Mouse (Mus musculus): ENCODE results near the gene Iqcf5.

Gene Iqcf5

DNA sequence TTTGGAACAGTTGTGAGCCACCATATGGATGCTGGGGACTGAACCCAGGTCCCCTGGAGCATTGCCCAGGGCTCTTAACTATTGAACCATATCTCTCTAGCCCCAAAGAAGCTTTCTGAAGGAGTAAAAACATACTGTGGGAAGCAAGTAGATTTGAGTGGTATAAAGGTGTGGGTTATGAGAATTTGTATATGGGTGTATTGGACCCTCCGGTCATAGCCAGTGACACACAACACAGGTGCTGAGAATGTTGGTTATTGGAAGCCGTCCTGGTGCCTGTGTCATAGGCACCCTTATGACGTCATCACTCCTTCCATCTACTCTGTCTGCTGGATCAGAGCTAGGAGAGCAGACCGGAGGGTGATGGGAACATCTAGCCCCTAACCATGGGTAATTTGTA lies at the start of gene Iqcf5:
Gene Iqcf5 (plus strand): TSS at position 301 of the 400 bp plus-strand sequence.
- DNase-seq = no peak

DNA sequence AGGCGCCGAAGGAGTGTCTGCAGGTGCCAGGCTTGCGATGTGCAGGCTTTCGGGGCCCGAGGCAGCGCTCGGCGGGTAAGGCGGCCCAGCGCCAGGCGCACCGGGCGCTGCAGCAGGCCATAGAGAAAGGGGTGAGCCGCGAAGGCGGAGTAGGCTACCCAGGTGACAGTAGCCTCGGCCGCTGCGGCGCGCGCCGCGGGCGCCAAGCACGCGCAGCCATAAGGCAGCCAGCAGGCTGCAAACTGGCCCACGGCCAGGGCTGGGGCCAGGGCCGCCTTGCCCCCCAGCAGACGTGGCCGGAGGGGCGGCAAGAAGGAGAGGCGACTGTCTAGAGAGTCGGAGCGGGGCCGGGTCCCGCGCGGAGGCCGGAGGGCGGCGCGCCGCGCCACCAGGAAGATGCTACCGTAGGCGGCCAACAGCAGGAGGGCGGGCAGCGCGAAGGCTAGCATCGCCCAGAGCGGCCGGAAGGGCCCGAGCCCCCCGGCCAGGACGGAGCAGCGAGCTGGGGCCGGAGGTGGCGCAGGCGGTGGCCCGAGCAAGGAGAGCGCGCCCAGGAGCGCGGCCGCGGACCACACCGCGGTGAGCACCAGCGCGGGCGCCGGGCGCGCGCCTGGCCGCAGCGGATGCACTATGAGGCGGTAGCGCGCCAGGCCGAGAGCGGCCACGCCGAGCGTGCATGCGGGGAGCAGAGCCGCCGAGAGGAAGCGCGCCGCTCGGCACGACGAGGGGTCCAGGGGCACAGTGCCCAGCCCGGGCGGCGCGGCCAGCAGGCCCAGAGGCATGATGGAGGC lies 49.4 kb upstream of the Iqcf5 start:
- DNase-seq = peak; percentile 36

DNA sequence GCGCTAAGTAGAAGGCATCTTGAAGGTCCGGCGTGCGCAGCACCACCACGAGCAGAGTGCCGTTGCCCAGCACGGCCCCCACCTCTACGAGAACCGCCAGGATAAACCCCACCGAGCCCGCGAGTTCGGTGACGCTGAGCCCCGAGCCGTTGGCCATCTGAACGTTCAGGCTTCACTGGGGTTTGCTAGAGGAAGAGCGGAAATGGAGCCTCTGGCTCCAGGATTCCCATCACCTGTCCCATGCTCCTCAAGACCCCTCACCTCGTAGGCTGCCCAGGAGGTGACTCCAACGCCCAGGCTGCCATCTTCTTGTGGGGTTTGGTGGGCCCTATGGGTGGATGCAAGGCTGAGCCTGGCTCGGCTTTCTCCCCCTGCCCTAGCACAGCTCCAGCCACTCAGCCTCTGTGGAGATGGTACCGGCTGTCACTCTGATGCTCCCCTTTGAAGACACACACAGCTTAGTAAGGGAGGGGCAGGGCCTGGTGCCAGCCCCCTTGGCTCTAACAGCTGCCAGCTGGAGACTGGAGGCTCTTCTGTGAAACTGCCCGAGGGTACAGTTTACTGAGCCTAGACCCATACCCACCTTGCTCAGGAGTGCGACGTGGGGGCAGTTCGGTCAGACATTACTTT lies 48.7 kb upstream of the Iqcf5 start, which contains the start of gene Gpr62:
Gene Gpr62 (minus strand): TSS at position 368 of the 630 bp plus-strand sequence.
- no peak for DNase-seq

DNA sequence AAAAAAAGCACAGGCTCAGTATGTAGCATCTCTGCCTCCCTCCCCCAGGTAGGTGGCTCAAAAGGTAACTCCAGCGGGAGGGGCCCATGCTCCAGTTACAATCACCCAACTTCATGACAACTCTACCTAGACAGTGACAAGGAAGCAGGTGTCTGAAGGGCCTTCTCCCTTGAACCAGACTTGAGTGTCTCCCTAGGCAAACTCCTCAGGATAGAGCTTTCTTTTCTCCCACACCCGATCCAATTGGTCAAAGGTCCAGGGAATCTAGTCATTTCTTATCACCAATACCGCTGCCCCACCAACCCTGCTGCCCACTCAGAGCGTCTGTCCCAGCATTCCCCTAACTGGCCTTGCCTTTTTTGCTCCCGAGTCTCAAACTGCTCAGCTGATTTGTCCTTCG lies 47.7 kb upstream of the Iqcf5 start:
- DNase-seq = no peak

DNA sequence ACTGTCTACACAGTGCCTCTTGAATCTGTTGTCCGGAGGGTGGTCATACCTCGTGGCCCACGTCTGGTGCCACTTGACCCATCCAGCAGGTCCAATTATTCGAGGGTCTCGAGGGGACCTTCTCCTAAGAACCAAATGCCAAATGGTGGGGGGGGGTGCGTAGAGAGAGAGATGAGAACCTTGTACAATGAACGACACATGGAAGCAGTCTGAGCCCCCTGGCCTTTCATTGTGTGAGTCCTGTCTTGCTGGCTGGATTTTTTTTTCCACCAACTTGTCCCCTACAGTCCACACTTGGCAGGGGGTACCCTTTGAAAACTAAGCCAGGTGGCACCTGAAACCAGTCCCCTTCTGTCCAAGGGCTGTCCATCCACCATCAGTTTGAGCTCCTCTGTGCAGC lies 46.6 kb upstream of the Iqcf5 start:
- no peak for DNase-seq

DNA sequence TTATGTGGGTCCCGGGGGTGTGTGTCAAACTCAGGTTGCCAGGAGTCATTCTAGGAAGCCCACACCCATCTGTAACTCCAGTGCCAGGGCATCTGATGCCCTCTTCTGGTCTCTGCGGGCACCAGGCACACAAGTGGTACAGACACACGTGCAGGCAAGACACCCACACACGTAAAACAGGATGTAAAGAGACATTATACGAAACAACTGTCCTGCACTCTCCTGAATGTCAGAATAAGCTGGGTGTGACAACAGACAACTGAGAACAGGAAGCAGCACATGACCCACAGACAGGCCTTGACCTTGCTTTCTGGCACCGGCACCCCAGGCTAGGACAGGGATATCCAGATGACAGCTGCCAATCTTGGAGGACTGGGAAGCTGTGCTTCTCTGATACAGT lies 45.1 kb upstream of the Iqcf5 start:
- no peak for DNase-seq

DNA sequence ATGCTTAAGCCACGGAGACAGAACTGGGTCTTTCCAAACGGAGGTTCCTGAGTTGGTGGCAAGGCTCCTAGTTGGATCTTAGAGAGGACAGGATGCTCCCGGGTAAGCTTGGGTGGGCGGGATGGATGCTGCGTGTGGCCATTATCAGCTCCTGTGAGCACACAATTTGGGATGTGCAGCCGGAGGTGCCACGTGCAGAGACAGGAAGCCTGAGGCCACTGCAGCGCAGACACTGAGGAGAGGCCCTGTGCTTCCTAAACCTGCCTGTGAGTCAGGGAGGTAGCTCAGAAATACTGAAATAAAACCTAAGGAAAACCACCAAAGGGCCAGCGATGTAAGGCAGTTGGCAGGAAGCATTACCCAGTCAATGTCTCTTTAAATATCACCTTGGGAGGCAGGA lies 44.6 kb upstream of the Iqcf5 start:
- DNase-seq = no peak

DNA sequence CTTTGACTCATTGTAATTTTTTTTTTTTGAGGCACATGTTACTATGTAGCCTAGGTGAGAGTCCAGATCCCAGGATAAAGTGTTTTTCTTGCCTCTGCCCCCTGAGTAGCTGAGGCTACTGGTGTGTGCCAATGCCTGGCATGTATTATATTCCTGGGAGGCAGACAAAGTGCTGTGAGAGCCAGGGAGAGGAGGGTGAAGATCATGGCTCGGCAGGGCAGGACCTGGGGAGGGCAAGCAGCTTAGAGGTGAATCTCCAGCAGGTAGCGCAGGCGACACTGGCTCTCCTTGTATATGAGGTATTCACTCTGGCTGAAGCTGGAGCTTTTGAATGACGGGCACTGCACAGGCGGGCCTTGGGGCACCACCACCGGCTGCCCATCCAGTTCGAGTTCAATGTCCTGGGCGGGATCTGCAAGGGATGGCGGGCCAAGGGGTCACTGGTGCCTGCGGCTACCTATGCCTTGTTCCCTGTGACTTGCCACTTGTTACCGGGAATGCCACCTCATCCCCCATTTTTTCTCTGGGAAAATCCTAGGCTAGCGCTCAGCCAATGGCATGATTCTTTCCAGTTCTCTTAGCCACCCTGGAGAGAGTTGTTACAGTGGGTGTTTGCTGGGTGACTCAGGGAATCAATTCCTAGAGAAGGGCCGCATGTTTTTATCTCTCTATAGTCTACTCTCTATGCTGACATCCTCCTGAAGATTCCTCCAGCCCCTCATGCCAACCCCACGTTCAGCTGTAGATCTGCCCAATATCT lies 43.2 kb upstream of the Iqcf5 start:
- no peak for DNase-seq

DNA sequence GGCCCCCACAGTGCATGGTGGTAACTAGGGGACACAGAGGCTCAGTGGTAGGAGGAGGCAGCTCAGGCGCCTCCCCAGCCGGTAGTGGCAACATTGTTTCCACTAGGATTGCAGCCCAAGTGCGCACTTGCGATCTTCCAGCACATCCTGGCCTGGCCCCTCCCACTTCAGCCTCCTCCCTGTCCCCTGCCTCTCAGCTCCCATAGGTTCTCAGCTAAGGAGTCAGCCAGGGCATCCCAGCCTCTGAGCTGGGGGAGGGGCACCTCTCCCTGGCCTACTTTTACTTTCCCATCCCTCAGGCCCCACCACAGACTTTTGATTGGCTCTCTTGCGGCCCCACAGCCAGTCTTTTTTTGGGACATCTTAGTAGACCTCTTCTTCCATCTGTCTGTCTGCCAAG lies 42.5 kb upstream of the Iqcf5 start:
- peak; percentile 78 for DNase-seq

DNA sequence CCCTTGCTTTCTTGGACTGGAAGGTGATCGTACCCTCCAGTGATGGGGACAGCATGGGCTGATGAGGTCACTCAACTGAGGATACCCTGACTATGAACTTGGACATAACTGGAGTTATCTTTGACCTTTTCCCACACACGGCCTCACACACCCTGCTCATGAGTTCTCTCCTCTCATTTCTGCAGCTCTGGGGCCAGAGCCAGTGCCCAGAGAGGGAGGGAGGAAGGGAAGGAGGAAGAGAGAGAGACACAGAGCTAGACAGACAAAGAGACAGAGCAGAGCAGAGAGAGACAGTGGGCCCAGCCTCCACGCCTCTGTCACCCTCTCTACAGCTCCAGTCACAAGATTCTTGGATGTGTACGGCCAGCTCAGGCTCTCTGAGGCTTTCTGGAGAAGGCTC lies 42.1 kb upstream of the Iqcf5 start:
- no peak for DNase-seq

DNA sequence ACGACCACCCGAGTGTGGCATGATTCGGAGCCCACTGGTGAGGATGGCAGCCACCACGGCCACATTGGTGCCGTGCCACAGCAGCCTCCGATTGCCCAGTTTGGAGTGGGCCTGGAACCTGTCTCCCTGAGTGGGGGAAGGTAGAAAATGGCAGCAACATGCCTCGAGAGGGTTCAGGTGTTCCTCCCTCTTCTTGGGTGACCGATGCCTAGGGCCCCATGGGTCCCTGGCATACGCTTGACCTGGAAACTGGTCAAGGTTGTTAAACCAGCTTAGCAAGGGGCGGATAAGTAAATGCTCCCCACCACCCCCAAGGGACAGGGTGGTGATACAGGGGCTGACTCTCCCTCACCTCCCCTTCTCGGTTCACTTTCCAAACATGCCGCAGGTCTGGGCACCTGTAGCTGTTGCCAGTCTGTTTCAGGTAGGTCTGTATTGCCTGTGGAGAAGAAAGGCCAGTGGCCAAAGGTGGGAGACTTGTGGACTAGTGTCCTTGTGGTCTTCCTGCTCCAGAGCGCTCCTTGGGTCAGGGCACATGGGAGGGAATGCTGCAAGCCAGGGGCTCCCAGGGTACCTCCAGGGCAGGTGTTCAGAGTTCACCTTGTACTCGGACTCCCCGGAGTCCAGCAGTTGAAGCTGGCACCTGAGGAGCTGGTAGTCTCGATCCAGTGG lies 41.2 kb upstream of the Iqcf5 start:
- DNase-seq = no peak

DNA sequence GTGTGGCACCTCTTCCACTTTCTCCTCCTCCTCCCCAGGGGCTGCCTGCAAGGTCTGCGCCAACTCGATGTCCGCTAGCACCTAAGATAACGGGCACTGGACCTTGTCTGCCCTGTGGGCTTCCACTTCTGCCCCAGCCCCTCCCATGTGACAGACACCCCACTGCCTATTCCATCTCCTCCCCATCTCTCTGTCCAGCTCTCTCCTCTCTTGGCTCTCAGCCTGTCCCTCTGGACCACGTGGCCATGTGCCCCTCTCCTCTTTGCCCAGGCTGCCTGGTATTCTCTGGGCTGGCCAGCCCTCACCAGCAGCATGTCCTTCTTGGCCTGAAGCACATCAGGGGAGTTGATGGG lies 40.6 kb upstream of the Iqcf5 start:
- DNase-seq = no peak

DNA sequence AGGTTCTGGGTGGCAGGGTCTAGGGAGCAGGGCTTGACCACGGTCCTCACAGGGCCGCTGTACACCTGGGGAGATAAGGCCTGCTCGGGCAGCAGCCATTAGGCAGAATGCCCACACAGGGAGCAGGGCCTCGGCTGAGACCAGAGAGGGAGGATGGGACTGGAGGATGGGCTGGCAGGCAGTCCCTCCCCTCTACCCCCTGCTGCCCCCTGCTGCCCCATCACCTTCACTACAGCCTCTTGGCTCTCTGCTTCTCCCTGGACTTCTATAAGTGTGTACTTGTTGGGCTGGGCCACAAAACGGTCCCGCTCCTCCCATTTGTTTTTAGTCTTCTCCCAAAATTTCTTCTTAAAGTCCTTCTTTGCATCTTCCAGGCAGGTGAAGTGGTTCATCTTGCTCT lies 39.9 kb upstream of the Iqcf5 start:
- DNase-seq = peak; percentile 74

DNA sequence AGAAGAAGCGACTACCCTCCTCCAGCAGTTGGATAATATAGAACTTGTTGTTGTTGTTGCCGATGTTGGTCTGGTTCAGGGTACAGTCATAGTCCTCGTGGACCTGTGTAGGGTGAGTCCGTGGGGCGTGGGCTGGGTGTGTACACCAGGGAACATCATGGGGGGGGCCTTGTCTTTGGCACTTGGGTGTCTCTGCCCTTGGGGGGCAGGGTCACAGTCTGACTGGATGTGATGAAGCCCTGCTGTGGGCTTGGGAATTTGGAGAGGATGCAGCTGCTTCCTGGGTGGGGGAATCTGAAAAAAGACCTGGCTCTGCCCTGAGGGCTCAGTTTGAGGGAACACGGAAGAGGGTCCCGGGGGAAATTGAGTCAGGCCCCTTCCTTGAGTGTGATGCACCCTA lies 39.3 kb upstream of the Iqcf5 start:
- peak; percentile 60 for DNase-seq

DNA sequence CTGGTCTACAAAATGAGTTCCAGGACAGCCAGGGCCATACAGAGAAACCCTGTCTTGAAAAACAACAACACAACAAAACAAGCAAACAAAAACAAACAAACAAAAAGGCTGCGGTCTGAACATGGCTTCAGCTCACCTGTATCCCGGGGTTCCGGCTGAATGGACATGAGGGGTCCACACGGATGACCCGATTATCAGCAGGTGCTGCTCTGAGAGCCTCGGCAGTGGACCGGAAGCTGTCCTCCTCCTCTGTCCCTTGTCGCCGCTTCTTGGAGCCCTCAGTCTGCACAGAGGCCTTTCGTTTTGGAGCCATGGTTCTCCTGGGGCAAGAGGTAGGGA lies 38.7 kb upstream of the Iqcf5 start, which contains the start of gene Rrp9:
Gene Rrp9 (plus strand): TSS at position 301 of the 339 bp plus-strand sequence.
- no peak for DNase-seq

DNA sequence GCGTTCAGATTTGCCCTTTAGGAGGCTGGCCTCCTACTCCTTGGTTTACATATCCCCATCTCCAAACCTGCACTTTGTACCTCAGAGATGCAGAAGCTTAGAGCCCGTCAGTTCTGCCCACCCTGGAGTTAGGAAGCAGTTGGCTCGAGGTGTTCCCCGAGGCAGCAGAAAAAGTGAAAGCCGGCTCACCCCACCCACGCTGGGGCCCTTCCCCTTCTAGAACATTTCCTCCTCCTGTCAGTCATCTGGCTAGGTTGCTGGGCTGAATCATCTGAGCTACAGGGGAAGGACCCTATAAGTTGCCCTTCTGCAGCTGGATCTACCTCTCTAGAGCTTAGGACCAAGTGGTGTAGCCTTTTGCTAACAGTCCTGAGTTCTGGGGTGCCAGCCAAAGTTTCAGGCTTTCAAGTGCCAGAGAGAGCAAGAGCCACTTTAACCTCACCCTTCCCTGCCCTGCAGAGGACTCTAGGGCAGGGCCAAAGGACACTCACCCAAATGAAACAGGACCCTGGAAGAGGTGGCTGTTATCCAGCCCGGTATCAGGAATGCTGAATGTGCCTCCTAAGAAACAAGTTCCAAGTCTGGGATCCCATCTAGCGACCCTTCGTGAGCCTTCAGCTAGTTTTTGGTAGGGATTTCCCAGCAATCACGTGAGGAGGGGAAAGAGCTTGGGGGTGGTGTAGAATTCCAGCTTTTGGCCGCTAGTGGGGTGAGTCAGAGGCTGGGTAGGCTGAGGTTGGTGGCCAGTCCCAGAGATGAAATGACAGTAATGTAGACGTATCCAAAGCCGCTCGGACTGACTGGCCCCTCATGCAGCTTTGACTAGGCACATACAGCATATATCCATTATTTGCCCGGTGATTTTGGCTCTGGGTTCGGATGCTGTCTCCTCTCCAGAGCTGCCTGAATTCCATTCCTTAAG lies 38.1 kb upstream of the Iqcf5 start:
- DNase-seq = peak; percentile 84

DNA sequence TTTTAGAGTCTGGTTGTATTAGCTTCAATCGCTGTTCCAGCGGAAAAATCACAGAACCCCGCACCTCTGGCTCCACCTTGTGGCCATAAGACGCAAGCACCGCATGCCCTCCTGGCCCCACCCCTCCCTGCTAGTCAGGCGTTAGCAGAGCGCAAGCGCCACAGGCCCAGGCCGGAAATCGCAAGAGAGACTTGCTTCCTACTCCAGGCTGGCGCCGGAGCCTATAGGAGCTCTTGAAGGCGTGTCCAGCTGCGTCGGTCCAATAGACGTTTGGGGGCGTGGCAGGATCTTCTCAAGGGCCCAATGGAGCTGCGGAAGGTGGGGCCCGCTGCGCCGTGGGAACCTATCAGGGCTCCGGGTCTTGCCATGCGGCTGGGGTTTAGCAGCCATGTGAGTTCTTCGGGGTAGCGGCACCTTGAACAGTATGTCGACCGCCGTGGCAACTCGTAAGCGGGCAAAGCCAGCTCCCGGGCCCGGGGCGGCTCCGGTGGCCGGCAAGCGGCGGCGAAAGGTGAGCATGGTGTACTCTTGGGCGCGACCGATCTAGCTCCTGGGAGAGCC lies 37.4 kb upstream of the Iqcf5 start, which contains the start of gene Parp3:
Gene Parp3 (minus strand): TSS at position 26 of the 561 bp plus-strand sequence.
- DNase-seq = peak; percentile 100

DNA sequence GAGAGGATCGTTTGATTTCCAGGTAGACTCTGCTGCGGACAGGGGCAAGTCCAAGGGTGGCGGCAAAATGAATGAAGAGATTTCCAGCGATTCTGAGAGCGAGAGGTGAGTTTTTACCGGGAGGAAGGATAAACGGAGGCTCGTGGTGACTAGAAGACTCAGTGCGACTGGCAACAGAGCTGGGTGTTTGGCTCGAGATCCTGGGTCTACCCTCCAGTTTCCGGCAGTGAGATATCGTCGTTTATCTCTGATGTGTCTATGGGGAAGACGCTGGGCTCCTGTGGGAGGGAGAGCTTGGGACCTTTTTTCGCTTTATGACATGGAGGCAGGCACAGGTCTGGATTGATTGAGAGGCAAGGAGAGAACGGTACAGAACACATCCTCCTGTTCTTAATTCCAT lies 36.7 kb upstream of the Iqcf5 start:
- no peak for DNase-seq

DNA sequence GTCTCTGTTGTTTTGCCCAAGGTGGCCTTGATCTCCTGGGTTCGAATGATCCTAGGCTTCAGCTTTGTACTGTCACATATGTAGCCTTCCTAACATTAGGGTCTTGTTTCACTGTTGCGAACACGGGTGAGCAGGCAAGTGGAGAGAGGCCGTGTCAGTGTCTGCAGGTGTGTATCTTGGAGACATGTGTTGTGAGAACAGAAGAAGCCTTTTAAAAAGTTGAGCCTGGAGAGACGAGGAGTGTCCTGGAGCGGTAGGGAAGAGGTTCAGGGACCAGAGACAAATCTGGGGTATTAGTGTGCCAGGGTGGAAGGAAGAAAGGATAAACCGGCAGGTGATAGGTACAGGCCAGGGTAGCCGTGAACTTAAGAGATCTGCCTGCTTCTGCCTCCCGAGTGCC lies 36.3 kb upstream of the Iqcf5 start:
- DNase-seq = no peak

DNA sequence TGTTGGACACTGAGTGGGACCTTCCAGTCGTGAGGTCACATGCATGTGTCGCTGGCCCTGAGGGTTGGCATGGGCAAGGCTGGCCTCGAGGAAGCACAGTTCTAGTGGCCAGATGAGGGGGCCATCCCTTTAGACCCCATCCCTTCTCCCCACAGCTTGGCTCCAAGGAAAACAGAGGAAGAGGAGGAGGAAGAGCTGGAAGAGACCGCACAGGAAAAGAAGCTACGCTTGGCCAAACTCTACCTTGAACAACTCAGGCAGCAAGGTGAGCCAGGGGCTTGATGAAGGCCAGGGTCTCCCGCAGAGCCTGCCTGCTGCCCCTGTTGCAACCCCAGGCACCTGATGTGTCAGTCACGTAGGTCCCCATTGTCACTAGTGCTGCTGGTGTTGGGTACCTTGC lies 33.8 kb upstream of the Iqcf5 start:
- no peak for DNase-seq

DNA sequence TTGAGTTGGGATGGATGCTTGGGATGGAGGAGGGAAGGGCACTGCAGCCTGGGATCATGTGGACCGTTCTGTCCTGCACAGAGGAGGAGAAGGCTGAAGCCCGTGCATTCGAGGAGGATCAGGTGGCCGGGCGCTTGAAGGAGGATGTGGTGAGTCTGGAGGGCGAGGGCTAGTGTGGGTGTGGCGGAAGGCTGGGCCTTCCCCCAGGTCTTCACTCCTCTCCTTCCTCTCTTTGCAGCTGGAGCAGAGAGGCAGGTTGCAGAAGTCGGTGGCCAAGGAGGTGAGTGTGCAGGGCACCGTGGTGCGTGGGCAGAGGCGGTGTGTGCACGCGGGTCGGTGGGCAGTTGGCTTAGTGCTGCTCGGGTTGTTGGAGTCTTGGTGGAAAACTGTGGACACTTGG lies 33.3 kb upstream of the Iqcf5 start:
- DNase-seq = no peak

DNA sequence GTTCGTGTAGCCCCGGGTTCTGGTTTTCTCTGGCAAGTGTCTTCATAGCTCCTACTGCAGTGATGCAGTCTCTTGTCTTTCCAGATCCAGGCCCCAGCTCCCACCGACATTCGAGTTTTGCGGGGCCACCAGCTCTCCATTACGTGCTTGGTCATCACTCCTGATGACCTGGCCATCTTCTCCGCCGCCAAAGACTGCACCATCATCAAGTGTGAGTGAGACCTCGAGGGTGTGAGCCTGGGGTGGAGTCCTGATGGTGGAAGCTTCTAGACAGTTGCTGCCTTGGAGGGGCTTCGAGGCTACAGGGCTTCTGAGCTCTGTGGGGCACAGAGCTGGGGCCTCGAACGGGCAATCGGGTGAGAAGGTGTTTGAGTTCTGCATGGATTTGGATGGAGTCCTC lies 32.7 kb upstream of the Iqcf5 start:
- DNase-seq = no peak
